Mouse (Mus musculus): ENCODE results near the gene Dip2b. TPM values are rescaled to one million over a fixed set of nuclear protein-coding genes. Genes with fewer than 3 reads are reported as not detected.

Dip2b gene
- polyA plus RNA-seq, 1 experiment from 2014 or later: 5.6 TPM

DNA sequence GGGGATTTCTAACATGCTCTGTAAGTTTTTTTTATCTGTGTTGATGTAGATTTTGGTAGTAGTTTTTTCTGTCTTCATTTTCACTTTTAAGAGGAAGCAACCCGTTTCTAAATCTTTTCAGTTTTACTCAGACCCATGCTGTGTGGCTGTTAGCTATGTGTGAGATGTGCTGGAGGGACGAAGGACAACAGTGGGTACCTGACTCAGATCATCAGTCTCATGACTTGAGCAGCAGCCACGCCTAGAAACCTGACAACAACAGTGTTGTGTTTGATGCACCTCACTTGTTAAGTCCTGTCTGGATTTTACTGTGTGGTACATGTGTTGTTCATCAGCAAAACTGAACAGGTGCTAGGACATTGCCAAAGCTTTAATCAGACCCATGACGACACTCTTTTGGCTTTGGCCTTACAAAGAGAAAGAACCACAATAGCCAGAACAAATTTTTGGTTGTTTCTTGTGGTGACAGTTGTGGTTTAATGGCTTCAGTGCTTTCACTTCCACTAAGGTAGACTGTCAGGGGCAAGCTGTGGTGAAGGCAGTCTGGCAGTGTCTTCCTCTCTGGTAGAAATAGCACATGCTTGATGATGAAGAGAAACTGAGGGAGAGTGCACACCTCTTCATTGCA lies 22.2 kb downstream of the Dip2b start:
- Histone ChIP-seq H3K9ac (ENCODE audit: low read depth, low read length) (no peak overlapping the region), H3K36me3 (ENCODE audit: control insufficient read depth, insufficient read depth, low read length) (no peaks in the 10 kb centered on the region), H3K27ac (ENCODE audit: low read length) (no peak overlapping the region), H3K4me1 (ENCODE audit: control insufficient read depth, insufficient read depth, low read length) (peaks cover 18% of the 10 kb centered on the region), H3K4me3 (ENCODE audit: low read length) (no peak overlapping the region), H3K27me3 (replicated peaks; ENCODE audit: control insufficient read depth, insufficient read depth, low read length) (no peaks in the 10 kb centered on the region), H3K9me3 (ENCODE audit: control insufficient read depth, low read length) (no peaks in the 10 kb centered on the region), H3K4me2 (ENCODE audit: low read depth, low read length) (no peak overlapping the region)
- no peak for ATAC-seq
- WGBS: 75% methylated on average over 4 of the region's 4 CpGs

DNA sequence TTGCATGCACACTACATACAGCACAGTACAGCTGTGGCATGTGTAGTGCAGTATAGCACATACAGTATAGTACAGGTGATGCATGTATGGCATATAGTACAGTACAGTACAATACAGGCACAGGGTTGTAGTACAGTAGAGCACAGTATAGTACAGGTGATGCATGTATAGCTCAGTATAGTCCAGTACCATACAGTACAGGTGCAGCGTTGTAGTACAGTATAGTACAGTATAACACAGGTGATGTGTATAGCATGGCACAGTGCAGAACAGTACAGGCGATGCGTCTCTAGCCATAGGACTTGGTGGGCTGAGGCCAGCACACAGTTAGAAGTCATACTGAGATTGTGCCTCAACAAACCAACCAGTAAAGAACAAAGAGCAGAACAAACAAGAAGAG lies 22.9 kb downstream of the Dip2b start:
- H3K4me3 ChIP-seq (ENCODE audit: low read length): no peak overlapping the region
- no peaks in the 10 kb centered on the region for H3K36me3 ChIP-seq (ENCODE audit: control insufficient read depth, insufficient read depth, low read length)
- ATAC-seq: no peak
- WGBS: 97% methylated on average over 3 of the region's 3 CpGs
- H3K27ac ChIP-seq (ENCODE audit: low read length): no peak overlapping the region
- H3K9ac ChIP-seq (ENCODE audit: low read depth, low read length): no peak overlapping the region
- H3K4me2 ChIP-seq (ENCODE audit: low read depth, low read length): no peak overlapping the region
- H3K9me3 ChIP-seq (ENCODE audit: control insufficient read depth, low read length): no peaks in the 10 kb centered on the region
- H3K4me1 ChIP-seq (ENCODE audit: control insufficient read depth, insufficient read depth, low read length): peaks cover 24% of the 10 kb centered on the region
- H3K27me3 ChIP-seq (replicated peaks; ENCODE audit: control insufficient read depth, insufficient read depth, low read length): no peaks in the 10 kb centered on the region

DNA sequence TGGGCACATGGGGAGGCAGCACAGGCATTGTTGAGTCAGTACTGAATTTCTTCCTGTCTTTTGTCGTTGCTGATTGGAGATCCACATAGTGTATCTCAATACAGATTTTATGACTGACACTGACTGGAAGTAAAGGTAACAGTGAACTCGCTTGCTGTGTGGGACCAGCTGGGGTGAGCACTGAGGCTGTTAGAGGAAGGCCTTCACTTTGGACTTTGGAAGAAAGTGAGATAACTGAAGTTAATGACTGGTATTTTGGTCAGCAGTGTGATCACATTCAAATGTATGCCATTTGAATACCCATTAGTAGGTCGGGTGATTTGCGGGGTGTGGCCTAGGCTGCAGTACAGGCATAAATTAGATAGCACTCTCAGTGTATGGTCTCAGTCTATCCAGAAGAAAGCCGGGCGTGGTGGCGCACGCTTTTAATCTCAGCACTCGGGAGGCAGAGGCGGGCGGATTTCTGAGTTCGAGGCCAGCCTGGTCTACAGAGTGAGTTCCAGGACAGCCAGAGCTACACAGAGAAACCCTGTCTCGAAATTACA lies 24.8 kb downstream of the Dip2b start:
- peak; percentile 82 for ATAC-seq
- H3K4me2 ChIP-seq (ENCODE audit: low read depth, low read length): no peak overlapping the region
- no peaks in the 10 kb centered on the region for H3K9me3 ChIP-seq (ENCODE audit: control insufficient read depth, low read length)
- no peaks in the 10 kb centered on the region for H3K27me3 ChIP-seq (replicated peaks; ENCODE audit: control insufficient read depth, insufficient read depth, low read length)
- H3K4me1 ChIP-seq (ENCODE audit: control insufficient read depth, insufficient read depth, low read length): peaks cover 30% of the 10 kb centered on the region
- H3K27ac ChIP-seq (ENCODE audit: low read length): peak overlapping the region; percentile 67
- H3K36me3 ChIP-seq (ENCODE audit: control insufficient read depth, insufficient read depth, low read length): no peaks in the 10 kb centered on the region
- no peak overlapping the region for H3K4me3 ChIP-seq (ENCODE audit: low read length)
- WGBS: 79% methylated on average over 13 of the region's 13 CpGs
- H3K9ac ChIP-seq (ENCODE audit: low read depth, low read length): no peak overlapping the region

DNA sequence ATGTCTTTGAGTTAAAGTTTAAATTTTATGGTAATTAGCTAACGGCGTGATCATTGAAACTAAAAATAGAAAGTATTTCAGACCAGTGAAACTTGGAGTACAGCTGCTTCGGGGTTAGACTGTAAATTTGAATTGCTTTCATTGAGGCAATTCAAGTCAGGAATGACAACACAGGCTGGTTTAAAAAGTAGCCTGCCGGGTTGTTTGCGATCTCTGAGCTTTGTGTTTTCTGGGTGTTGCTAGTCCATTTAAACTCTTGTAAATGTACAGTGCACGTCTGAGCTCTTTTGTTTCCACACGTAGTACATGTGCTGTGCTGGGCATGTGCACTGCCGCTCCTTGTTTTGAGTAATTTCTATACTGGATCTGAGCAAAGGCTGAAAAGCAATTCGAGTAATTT lies 28.2 kb downstream of the Dip2b start:
- no peaks in the 10 kb centered on the region for H3K27me3 ChIP-seq (replicated peaks; ENCODE audit: control insufficient read depth, insufficient read depth, low read length)
- H3K4me1 ChIP-seq (ENCODE audit: control insufficient read depth, insufficient read depth, low read length): peaks cover 24% of the 10 kb centered on the region
- H3K27ac ChIP-seq (ENCODE audit: low read length): peak overlapping the region; percentile 77
- 41% methylated on average over 9 of the region's 9 CpGs for WGBS
- H3K9ac ChIP-seq (ENCODE audit: low read depth, low read length): no peak overlapping the region
- peak; percentile 81 for ATAC-seq
- H3K9me3 ChIP-seq (ENCODE audit: control insufficient read depth, low read length): no peaks in the 10 kb centered on the region
- no peaks in the 10 kb centered on the region for H3K36me3 ChIP-seq (ENCODE audit: control insufficient read depth, insufficient read depth, low read length)
- H3K4me3 ChIP-seq (ENCODE audit: low read length): no peak overlapping the region
- H3K4me2 ChIP-seq (ENCODE audit: low read depth, low read length): peak overlapping the region; percentile 22

DNA sequence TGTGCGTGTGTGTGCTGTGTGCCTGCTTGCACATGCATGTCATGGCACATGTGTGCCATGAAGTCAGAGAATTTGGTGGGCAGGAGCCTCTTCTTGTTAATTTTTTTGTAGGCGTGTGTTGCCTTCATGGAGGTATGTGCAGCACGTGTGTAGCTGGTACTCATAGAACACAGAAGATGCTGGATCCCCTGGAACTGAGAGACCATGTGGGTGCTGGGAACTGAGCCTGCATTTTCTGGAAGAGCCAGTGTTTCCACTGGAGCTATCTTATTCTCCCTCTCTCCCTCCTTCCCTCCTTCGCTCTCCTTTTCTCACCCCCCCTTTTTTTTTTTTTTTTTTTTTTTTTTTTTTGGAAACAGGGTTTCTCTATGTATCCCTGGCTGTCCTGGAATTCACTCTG lies 30.6 kb downstream of the Dip2b start:
- H3K4me1 ChIP-seq (ENCODE audit: control insufficient read depth, insufficient read depth, low read length): peaks cover 27% of the 10 kb centered on the region
- H3K27ac ChIP-seq (ENCODE audit: low read length): no peak overlapping the region
- no peaks in the 10 kb centered on the region for H3K9me3 ChIP-seq (ENCODE audit: control insufficient read depth, low read length)
- H3K27me3 ChIP-seq (replicated peaks; ENCODE audit: control insufficient read depth, insufficient read depth, low read length): no peaks in the 10 kb centered on the region
- no peak overlapping the region for H3K4me3 ChIP-seq (ENCODE audit: low read length)
- ATAC-seq: no peak
- H3K4me2 ChIP-seq (ENCODE audit: low read depth, low read length): no peak overlapping the region
- 91% methylated on average over 4 of the region's 4 CpGs for WGBS
- no peaks in the 10 kb centered on the region for H3K36me3 ChIP-seq (ENCODE audit: control insufficient read depth, insufficient read depth, low read length)
- no peak overlapping the region for H3K9ac ChIP-seq (ENCODE audit: low read depth, low read length)

DNA sequence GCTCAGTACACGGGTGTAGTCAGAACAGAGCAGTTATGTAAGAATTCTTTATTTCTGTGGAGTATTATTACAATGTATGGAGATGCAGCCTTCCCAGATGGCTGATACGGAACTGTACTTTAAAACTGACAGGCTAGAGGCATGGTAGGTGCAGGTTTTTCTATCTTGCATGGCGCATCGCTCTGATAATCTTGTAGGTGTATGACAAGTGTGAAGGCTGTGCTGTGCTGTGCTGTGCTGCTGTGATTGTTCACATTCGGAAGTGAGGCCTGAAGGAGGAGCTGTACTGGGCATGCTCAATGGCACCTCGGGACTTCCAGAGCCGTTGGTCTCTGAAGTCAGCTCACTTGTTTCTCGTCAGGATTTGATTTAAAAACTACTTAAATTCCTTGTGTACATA lies 31.6 kb downstream of the Dip2b start:
- Histone ChIP-seq H3K9ac (ENCODE audit: low read depth, low read length) (no peak overlapping the region), H3K9me3 (ENCODE audit: control insufficient read depth, low read length) (no peaks in the 10 kb centered on the region), H3K36me3 (ENCODE audit: control insufficient read depth, insufficient read depth, low read length) (no peaks in the 10 kb centered on the region), H3K4me3 (ENCODE audit: low read length) (no peak overlapping the region), H3K4me2 (ENCODE audit: low read depth, low read length) (no peak overlapping the region), H3K4me1 (ENCODE audit: control insufficient read depth, insufficient read depth, low read length) (peaks cover 33% of the 10 kb centered on the region), H3K27ac (ENCODE audit: low read length) (no peak overlapping the region), H3K27me3 (replicated peaks; ENCODE audit: control insufficient read depth, insufficient read depth, low read length) (no peaks in the 10 kb centered on the region)
- no peak for ATAC-seq
- 80% methylated on average over 8 of the region's 8 CpGs for WGBS

DNA sequence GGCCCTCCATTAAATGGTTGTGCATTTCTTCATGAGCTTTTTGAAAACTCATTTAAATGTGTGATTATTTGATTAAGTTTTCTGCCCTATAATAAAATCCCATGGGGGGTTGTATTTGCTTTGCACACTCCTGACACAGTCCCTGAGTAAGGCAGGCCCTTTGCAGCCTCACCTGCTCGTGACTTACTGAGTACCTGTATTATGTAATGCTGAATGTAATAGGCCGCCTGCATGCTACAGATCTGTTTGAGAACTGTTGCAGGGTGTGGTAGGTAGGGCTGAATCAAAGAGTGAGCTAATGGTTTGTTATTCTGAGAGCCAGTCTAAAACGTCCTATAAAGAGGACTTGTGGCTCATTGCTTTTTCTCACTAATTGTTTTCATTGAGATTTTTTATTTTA lies 33.4 kb downstream of the Dip2b start:
- peaks cover 28% of the 10 kb centered on the region for H3K4me1 ChIP-seq (ENCODE audit: control insufficient read depth, insufficient read depth, low read length)
- ATAC-seq: peak; percentile 82
- WGBS: 59% methylated on average over 3 of the region's 3 CpGs
- no peak overlapping the region for H3K4me3 ChIP-seq (ENCODE audit: low read length)
- H3K27ac ChIP-seq (ENCODE audit: low read length): no peak overlapping the region
- H3K9me3 ChIP-seq (ENCODE audit: control insufficient read depth, low read length): no peaks in the 10 kb centered on the region
- no peaks in the 10 kb centered on the region for H3K27me3 ChIP-seq (replicated peaks; ENCODE audit: control insufficient read depth, insufficient read depth, low read length)
- no peak overlapping the region for H3K4me2 ChIP-seq (ENCODE audit: low read depth, low read length)
- H3K9ac ChIP-seq (ENCODE audit: low read depth, low read length): no peak overlapping the region
- no peaks in the 10 kb centered on the region for H3K36me3 ChIP-seq (ENCODE audit: control insufficient read depth, insufficient read depth, low read length)

DNA sequence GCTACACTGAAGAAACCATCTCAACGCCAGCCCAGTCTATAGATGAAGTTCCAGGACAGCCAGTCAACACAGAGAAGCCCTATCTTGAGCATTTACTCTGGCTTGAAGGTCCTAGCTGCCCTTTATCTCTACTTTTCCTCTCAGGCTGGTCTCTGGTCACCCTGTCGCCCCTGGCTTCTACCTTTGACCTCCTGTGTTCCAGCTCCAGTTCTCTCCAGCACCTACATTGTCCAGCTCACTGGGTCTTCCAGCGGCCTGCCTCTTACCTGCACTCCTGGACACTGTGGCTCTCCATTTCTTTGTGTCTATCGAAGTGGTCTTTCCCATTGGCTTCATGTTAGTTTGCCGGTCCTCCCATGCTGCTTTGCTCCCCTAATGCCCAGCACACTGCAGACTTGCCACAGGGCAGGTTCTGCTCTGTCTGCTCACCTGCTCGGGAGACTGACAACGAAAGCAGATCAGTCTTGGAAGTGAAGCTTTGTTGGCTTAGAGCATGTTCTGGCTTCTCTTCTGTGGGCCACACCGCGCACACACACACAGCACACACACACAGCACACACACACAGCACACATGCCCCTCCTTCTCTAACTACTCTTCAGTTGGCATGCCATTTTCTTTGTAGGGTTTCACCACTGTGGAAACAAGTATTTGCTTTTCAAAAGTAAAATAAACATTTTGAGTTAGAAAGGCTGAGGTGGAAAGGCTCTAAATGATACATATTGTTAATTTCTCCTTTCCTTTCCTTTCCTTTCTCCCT lies 35.4 kb downstream of the Dip2b start:
- no peaks in the 10 kb centered on the region for H3K36me3 ChIP-seq (ENCODE audit: control insufficient read depth, insufficient read depth, low read length)
- 0 out of 2 replicates have a peak, but pooled peaks have one; percentile 7 for ATAC-seq
- 76% methylated on average over 9 of the region's 9 CpGs for WGBS
- no peaks in the 10 kb centered on the region for H3K27me3 ChIP-seq (replicated peaks; ENCODE audit: control insufficient read depth, insufficient read depth, low read length)
- no peak overlapping the region for H3K9ac ChIP-seq (ENCODE audit: low read depth, low read length)
- no peak overlapping the region for H3K4me3 ChIP-seq (ENCODE audit: low read length)
- H3K4me1 ChIP-seq (ENCODE audit: control insufficient read depth, insufficient read depth, low read length): peaks cover 22% of the 10 kb centered on the region
- no peak overlapping the region for H3K4me2 ChIP-seq (ENCODE audit: low read depth, low read length)
- H3K27ac ChIP-seq (ENCODE audit: low read length): 0 out of 2 replicates have a peak overlapping the region, but pooled peaks have one; percentile 2
- no peaks in the 10 kb centered on the region for H3K9me3 ChIP-seq (ENCODE audit: control insufficient read depth, low read length)

DNA sequence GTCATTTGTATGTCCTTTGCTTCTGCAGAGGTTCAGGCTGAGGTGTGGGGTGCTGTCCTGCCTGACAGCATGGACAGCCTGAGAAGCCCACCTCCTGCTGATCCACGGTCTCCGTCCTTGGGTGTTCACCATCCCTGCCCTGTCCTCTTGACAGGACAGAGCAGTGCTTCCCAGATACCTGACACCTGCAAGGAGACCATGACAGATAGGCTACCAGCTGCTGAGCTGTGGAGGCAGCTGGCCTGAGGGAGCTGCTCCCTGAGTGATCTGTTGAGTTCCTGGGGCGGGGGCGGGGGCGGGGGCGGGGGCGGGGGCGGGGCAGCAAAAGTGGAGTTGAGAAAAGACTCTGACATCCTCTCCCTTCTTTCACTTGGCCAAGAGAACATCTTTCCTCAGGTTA lies 36.3 kb downstream of the Dip2b start:
- no peak for ATAC-seq
- Histone ChIP-seq H3K4me3 (ENCODE audit: low read length) (no peak overlapping the region), H3K9ac (ENCODE audit: low read depth, low read length) (no peak overlapping the region), H3K36me3 (ENCODE audit: control insufficient read depth, insufficient read depth, low read length) (no peaks in the 10 kb centered on the region), H3K9me3 (ENCODE audit: control insufficient read depth, low read length) (no peaks in the 10 kb centered on the region), H3K27me3 (replicated peaks; ENCODE audit: control insufficient read depth, insufficient read depth, low read length) (no peaks in the 10 kb centered on the region), H3K4me2 (ENCODE audit: low read depth, low read length) (no peak overlapping the region), H3K27ac (ENCODE audit: low read length) (no peak overlapping the region), H3K4me1 (ENCODE audit: control insufficient read depth, insufficient read depth, low read length) (peaks cover 22% of the 10 kb centered on the region)
- WGBS: 17% methylated on average over 8 of the region's 8 CpGs
